Mouse (Mus musculus) testis, adult 2 months (tissue): ENCODE measurements around the gene Slc36a1. TPM values are rescaled to one million over a fixed set of nuclear protein-coding genes. Genes with fewer than 3 reads are reported as not detected.

Source experiments
- H3K27ac ChIP-seq: fragments of 200-500 bp; 2 replicates; pipeline ENCODE4 v1.5.1; 2012; ENCODE audit warnings: low read depth, low read length; ENCODE audit not compliant: control insufficient read depth, insufficient read depth
- H3K27me3 ChIP-seq: fragments of 200-500 bp; 2 replicates; pipeline ENCODE4 v1.6.1; 2012; ENCODE audit warnings: mild to moderate bottlenecking, low read length, moderate library complexity; ENCODE audit not compliant: control insufficient read depth, insufficient read depth
- H3K36me3 ChIP-seq: fragments of 200-500 bp; 2 replicates; pipeline ENCODE4 v1.6.1; 2012; ENCODE audit warnings: mild to moderate bottlenecking, low read length; ENCODE audit not compliant: control insufficient read depth, insufficient read depth
- H3K4me1 ChIP-seq: fragments of 200-500 bp; 2 replicates; pipeline ENCODE4 v1.6.1; 2012; ENCODE audit warnings: low read length; ENCODE audit not compliant: control insufficient read depth, insufficient read depth
- H3K4me3 ChIP-seq: fragments of 200-500 bp; 2 replicates; pipeline ENCODE4 v1.5.1; 2012; ENCODE audit warnings: low read depth, mild to moderate bottlenecking, low read length, moderate library complexity, mixed read lengths; ENCODE audit not compliant: control insufficient read depth
- CTCF ChIP-seq: fragments of 200-500 bp; IDR thresholded peaks from 2 replicates; pipeline ENCODE4 v1.5.1; 2012; ENCODE audit warnings: low read depth, mild to moderate bottlenecking, inconsistent platforms, low read length, moderate library complexity; ENCODE audit not compliant: control insufficient read depth, insufficient read depth, insufficient replicate concordance
- POLR2A ChIP-seq: fragments of 200-500 bp; IDR thresholded peaks from 2 replicates; pipeline ENCODE4 v1.6.1; 2012; ENCODE audit warnings: low read depth, mild to moderate bottlenecking, inconsistent platforms, low read length, moderate library complexity; ENCODE audit not compliant: control insufficient read depth
- polyA plus RNA-seq: library from polyadenylated mRNA; depleted of rRNA; stranded (reverse); fragments of >200 nt; gene quantifications from 2 replicates; pipeline ENCODE4 v1.2.3, GENCODE M21; 2012; rRNA removed

The Slc36a1 gene
- polyA plus RNA-seq, 1 experiment, result 18.1 TPM

DNA sequence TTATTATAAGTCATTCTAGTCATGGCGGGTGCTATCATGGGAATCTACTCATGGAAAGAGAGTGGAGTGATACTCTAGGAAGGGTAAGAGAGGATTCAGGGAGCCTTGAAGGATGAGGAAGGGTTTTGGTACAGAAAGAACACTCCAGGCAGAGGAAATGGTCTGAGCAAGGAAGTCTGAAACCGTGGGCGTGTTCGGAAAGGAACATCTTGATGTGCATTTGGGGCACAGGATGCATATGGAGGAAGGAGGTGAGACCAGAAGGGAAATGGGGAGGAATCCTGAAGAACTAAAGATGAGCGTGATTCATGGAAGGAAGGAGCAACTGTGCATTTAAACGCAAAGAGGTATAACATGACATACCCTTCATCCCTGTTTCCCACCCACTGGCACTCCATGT is 64.4 kb downstream of the Slc36a1 start:
- no peak for TF ChIP-seq POLR2A
- TF ChIP-seq CTCF, result no peak

DNA sequence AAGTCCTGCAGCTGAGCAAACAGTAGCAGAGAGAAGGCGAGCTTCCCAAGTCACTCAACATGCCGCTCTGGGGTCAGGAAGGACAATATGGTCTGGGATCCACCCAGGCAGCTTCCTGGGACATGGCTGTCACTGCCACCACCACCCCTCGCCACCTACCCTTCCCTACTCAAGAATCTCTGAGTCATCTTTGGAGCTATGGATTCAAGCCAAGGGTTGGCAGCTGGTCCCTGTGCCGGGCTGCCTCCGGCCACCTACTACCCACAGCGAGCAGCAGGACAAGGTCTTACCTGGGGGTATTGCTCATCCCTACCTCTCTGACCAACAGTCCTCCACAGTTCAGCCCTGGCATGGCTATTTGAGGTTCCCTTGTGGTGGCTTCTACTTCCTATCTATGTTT is 70.6 kb downstream of the Slc36a1 start:
- no peaks in the 10 kb centered on the region for H3K27me3 ChIP-seq
- TF ChIP-seq CTCF (no peak), POLR2A (no peak)
- peak overlapping the region; percentile 59 for H3K4me3 ChIP-seq
- H3K27ac ChIP-seq, result no peak overlapping the region
- no peaks in the 10 kb centered on the region for H3K36me3 ChIP-seq
- no peaks in the 10 kb centered on the region for H3K4me1 ChIP-seq

More for the DNA sequence above, 64.4 kb downstream of the Slc36a1 start:
- no peak overlapping the region for H3K27ac ChIP-seq
- H3K27me3 ChIP-seq, result no peaks in the 10 kb centered on the region
- no peak overlapping the region for H3K4me3 ChIP-seq
- H3K36me3 ChIP-seq, result no peaks in the 10 kb centered on the region
- no peaks in the 10 kb centered on the region for H3K4me1 ChIP-seq

Other genes with a start within 250 kb of the Slc36a1 start
- gene Tnip1, start 241.4 kb upstream of the Slc36a1 start, polyA plus RNA-seq, result 5.4 and 7.2 TPM in 2 replicates
- 4.9 and 7.5 TPM in 2 replicates for gene Anxa6, start 170.9 kb upstream of the Slc36a1 start, polyA plus RNA-seq
- gene Ccdc69, start 126.2 kb upstream of the Slc36a1 start, polyA plus RNA-seq, result 2.1 and 2.2 TPM in 2 replicates
- 115 and 137 TPM in 2 replicates for gene Gm2a, start 106.2 kb upstream of the Slc36a1 start, polyA plus RNA-seq
- 87.6 and 103 TPM in 2 replicates for gene Slc36a3, start 52.6 kb upstream of the Slc36a1 start, polyA plus RNA-seq
- gene Slc36a2, start 19.3 kb upstream of the Slc36a1 start, polyA plus RNA-seq, result 0.56 and 0.65 TPM in 2 replicates
- 0.01 and 0.07 TPM in 2 replicates for gene Fat2, start 132.2 kb downstream of the Slc36a1 start, polyA plus RNA-seq
- 374 and 406 TPM in 2 replicates for gene Sparc, start 218.8 kb downstream of the Slc36a1 start, polyA plus RNA-seq